Mouse (Mus musculus) CH12.LX (cell line): ENCODE measurements around the gene Olfr1123. TPM values are rescaled to one million over a fixed set of nuclear protein-coding genes. Genes with fewer than 3 reads are reported as not detected.

ENCODE experiments used
- DNase-seq: peaks from one replicate; pipeline ENCODE4 v3.0.0-alpha.2; 2013; ENCODE audit errors: extremely low read depth
- H3K27ac ChIP-seq: 2 replicates; pipeline ENCODE4 v1.5.1; 2012; ENCODE audit warnings: low read depth, mild to moderate bottlenecking, control low read depth, moderate library complexity; ENCODE audit not compliant: insufficient read depth
- H3K27me3 ChIP-seq: replicated peaks from 2 replicates; pipeline ENCODE3; 2012; ENCODE audit warnings: inconsistent platforms
- H3K36me3 ChIP-seq, 2 experiments: replicated peaks in 1 of 2; 2 replicates each; pipeline versions ENCODE3 to v1.6.1; 2012; ENCODE audit warnings: inconsistent platforms in 1 of 2, low read length in 1 of 2, mild to moderate bottlenecking in 1 of 2, mixed read lengths in 1 of 2, moderate library complexity in 1 of 2; ENCODE audit not compliant: control insufficient read depth in 1 of 2, insufficient read depth in 1 of 2
- H3K4me1 ChIP-seq, 2 experiments: 2 replicates each; pipeline ENCODE4 v1.6.1; 2012; ENCODE audit warnings: inconsistent platforms in 1 of 2, moderate library complexity in 1 of 2; ENCODE audit not compliant: insufficient read depth in 2 of 2, control insufficient read depth in 1 of 2
- H3K4me2 ChIP-seq: 2 replicates; pipeline ENCODE4 v1.6.1; 2012; ENCODE audit warnings: low read depth, mild to moderate bottlenecking, control low read depth; ENCODE audit not compliant: poor library complexity, insufficient read depth, severe bottlenecking
- H3K4me3 ChIP-seq, 3 experiments: fragments of 150-350 bp in 1 of 3; sonication (generic) in 1 of 3; replicated peaks in 1 of 3; 2 replicates each; pipeline versions ENCODE3 to v1.5.1; 2011 to 2012; ENCODE audit warnings: low read depth in 2 of 3, low read length in 2 of 3, mild to moderate bottlenecking in 2 of 3, moderate library complexity in 2 of 3, control low read depth in 1 of 3, improper control_type of control experiment in 1 of 3, inconsistent platforms in 1 of 3, mixed read lengths in 1 of 3; ENCODE audit not compliant: poor library complexity in 1 of 3
- H3K79me2 ChIP-seq: replicated peaks from 2 replicates; pipeline ENCODE4 v1.6.1; 2012; ENCODE audit warnings: mild to moderate bottlenecking, moderate library complexity; ENCODE audit not compliant: control insufficient read depth, poor library complexity, insufficient read depth, severe bottlenecking; ENCODE audit errors: extremely low read depth
- H3K9ac ChIP-seq: 2 replicates; pipeline ENCODE4 v1.6.1; 2012; ENCODE audit warnings: low read depth, mild to moderate bottlenecking, control low read depth, moderate library complexity; ENCODE audit not compliant: insufficient read depth
- H3K9me3 ChIP-seq: replicated peaks from 2 replicates; pipeline ENCODE3; 2012; ENCODE audit warnings: low read length, inconsistent platforms, mixed read lengths
- BHLHE40 ChIP-seq: IDR thresholded peaks from 2 replicates; pipeline ENCODE4 v1.6.1; 2011; ENCODE audit warnings: mild to moderate bottlenecking, low read depth, low read length, improper control_type of control experiment
- CHD1 ChIP-seq: IDR thresholded peaks from 2 replicates; pipeline ENCODE4 v1.6.1; 2012; ENCODE audit warnings: low read depth, low read length, improper control_type of control experiment, inconsistent platforms
- CHD2 ChIP-seq: IDR thresholded peaks from 2 replicates; pipeline ENCODE4 v1.6.1; 2011; ENCODE audit warnings: low read length, improper control_type of control experiment
- CTCF ChIP-seq, 2 experiments: IDR thresholded peaks in 1 of 2; conservative IDR thresholded peaks in 1 of 2; 2 replicates each; pipeline ENCODE4 v1.5.1; 2011 to 2012; ENCODE audit warnings: low read depth in 2 of 2, low read length in 2 of 2, improper control_type of control experiment in 1 of 2, inconsistent platforms in 1 of 2, mild to moderate bottlenecking in 1 of 2, moderate library complexity in 1 of 2
- E2F4 ChIP-seq: IDR thresholded peaks from 2 replicates; pipeline ENCODE4 v1.6.1; 2011; ENCODE audit warnings: low read depth, low read length, improper control_type of control experiment; ENCODE audit not compliant: insufficient replicate concordance
- ELF1 ChIP-seq: IDR thresholded peaks from 2 replicates; pipeline ENCODE4 v1.6.1; 2014; ENCODE audit warnings: low read depth, mild to moderate bottlenecking, inconsistent platforms, low read length, improper control_type of control experiment
- EP300 ChIP-seq: IDR thresholded peaks from 2 replicates; pipeline ENCODE4 v1.6.1; 2011; ENCODE audit warnings: low read length, improper control_type of control experiment
- ETS1 ChIP-seq: conservative IDR thresholded peaks from 2 replicates; pipeline ENCODE4 v1.6.1; 2012; ENCODE audit warnings: low read depth, mild to moderate bottlenecking, inconsistent platforms, low read length, improper control_type of control experiment, moderate library complexity
- GABPA ChIP-seq: IDR thresholded peaks from 2 replicates; pipeline ENCODE4 v1.6.1; 2012; ENCODE audit warnings: low read depth, low read length, improper control_type of control experiment, inconsistent platforms; ENCODE audit not compliant: insufficient replicate concordance
- IRF4 ChIP-seq: IDR thresholded peaks from 2 replicates; pipeline ENCODE4 v1.6.1; 2014; ENCODE audit warnings: low read depth, mild to moderate bottlenecking, inconsistent platforms, low read length, improper control_type of control experiment
- JUN ChIP-seq: IDR thresholded peaks from 2 replicates; pipeline ENCODE4 v1.6.1; 2011; ENCODE audit warnings: low read depth, mild to moderate bottlenecking, low read length, improper control_type of control experiment, moderate library complexity; ENCODE audit not compliant: insufficient read depth
- PAX5 ChIP-seq: IDR thresholded peaks from 2 replicates; pipeline ENCODE4 v1.6.1; 2012; ENCODE audit warnings: low read length, inconsistent platforms, mixed read lengths
- SIN3A ChIP-seq: IDR thresholded peaks from 2 replicates; pipeline ENCODE4 v1.6.1; 2012; ENCODE audit warnings: low read length, improper control_type of control experiment, inconsistent platforms
- SMC3 ChIP-seq: IDR thresholded peaks from 2 replicates; pipeline ENCODE4 v1.6.1; 2011; ENCODE audit warnings: low read depth, low read length, improper control_type of control experiment
- TCF12 ChIP-seq: IDR thresholded peaks from 2 replicates; pipeline ENCODE4 v1.6.1; 2014; ENCODE audit warnings: low read depth, mild to moderate bottlenecking, inconsistent platforms, low read length, improper control_type of control experiment
- USF1 ChIP-seq: IDR thresholded peaks from 2 replicates; pipeline ENCODE4 v1.6.1; 2014; ENCODE audit warnings: low read depth, mild to moderate bottlenecking, inconsistent platforms, low read length, improper control_type of control experiment
- USF2 ChIP-seq: conservative IDR thresholded peaks from 2 replicates; pipeline ENCODE4 v1.6.1; 2011; ENCODE audit warnings: low read depth, low read length, improper control_type of control experiment
- ZMIZ1 ChIP-seq: IDR thresholded peaks from 2 replicates; pipeline ENCODE4 v1.6.1; 2012; ENCODE audit warnings: low read depth, mild to moderate bottlenecking, inconsistent platforms, low read length, improper control_type of control experiment
- ZNF384 ChIP-seq: IDR thresholded peaks from 2 replicates; pipeline ENCODE4 v1.6.1; 2012; ENCODE audit warnings: low read depth, low read length, improper control_type of control experiment, inconsistent platforms
- dilution Hi-C: fragments of 300-500 bp; cut with MboI; formaldehyde crosslinking; loops from 2 replicates; pipeline ENCODE4 v1.14.3; 2020; ENCODE audit warnings: low sequenced_read_pairs; ENCODE audit not compliant: extremely low pct_unique_long_range_greater_than_20kb, extremely low pct_ligation_motif_present
- in situ Hi-C: fragments of 300-500 bp; cut with MboI; formaldehyde crosslinking; loops from 3 replicates; pipeline ENCODE4 v1.14.3; 2019; ENCODE audit warnings: low sequenced_read_pairs, low pct_ligation_motif_present, low pct_unique_long_range_greater_than_20kb, mixed read lengths
- polyA plus RNA-seq: library from polyadenylated mRNA; unstranded; fragments of >175 nt; gene quantifications from 2 replicates; pipeline ENCODE4 v1.2.1, GENCODE M21; 2012; ENCODE audit warnings: low read depth; ENCODE audit not compliant: insufficient read length
- total RNA-seq, 2 experiments: library from RNA; depleted of rRNA; stranded (reverse); fragments of 300-350 nt in 1 of 2; fragments of >200 nt in 1 of 2; gene quantifications; 2 replicates each; pipeline ENCODE4 v1.2.3; 2012 to 2014

The Olfr1123 gene
- total and polyA plus RNA-seq, 3 experiments, result not detected

DNA sequence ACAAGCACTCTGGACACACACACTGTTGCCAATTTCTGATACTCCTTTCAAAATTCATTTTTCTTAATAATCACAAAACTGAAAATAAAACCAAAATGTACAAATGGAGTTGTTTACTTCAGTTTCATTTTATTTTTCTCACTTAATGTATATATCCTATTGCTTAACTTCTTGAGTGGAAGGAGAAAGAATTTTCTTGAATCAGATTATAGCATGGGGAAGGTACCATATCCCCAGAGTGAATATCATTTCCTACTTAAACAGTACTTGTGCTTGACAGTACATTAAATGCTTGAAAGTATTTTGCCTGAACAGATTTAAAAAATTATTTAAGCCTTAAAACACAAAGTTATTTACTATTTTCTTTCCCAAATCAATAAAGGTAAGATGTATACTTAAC lies 37.2 kb downstream of the Olfr1123 start, which contains the start of gene Olfr1126:
Gene Olfr1126 (plus strand): TSS at position 301 of the 400 bp plus-strand sequence.
- H3K79me2 ChIP-seq, result no peaks in the 10 kb centered on the region
- dilution Hi-C loops, result no loop called here
- in situ Hi-C loops, result no loop called here
- H3K4me1 ChIP-seq, result no peaks in the 10 kb centered on the region
- H3K9ac ChIP-seq, result no peak within 1 kb of the TSS
- no peaks in the 10 kb centered on the region for H3K27me3 ChIP-seq
- no peak within 1 kb of the TSS for H3K27ac ChIP-seq
- no peaks in the 10 kb centered on the region for H3K36me3 ChIP-seq
- H3K4me2 ChIP-seq, result no peak within 1 kb of the TSS
- no peaks in the 10 kb centered on the region for H3K9me3 ChIP-seq
- no peak for TF ChIP-seq CTCF (conservative IDR thresholded peaks at IDR 0.05 in 1 of 2, IDR thresholded peaks at IDR 0.05 in 1 of 2; ENCODE audit: low read depth in 2 of 2, low read length in 2 of 2)
- no peak for TF ChIP-seq ZMIZ1
- no peak for TF ChIP-seq SMC3
- no peak for TF ChIP-seq JUN
- no peak for TF ChIP-seq USF2
- TF ChIP-seq CHD2, result no peak
- no peak for TF ChIP-seq GABPA
- no peak for TF ChIP-seq ETS1
- TF ChIP-seq, all 38 proteins: peak for 0
- DNase-seq, result no peak
- no peak within 1 kb of the TSS for H3K4me3 ChIP-seq

DNA sequence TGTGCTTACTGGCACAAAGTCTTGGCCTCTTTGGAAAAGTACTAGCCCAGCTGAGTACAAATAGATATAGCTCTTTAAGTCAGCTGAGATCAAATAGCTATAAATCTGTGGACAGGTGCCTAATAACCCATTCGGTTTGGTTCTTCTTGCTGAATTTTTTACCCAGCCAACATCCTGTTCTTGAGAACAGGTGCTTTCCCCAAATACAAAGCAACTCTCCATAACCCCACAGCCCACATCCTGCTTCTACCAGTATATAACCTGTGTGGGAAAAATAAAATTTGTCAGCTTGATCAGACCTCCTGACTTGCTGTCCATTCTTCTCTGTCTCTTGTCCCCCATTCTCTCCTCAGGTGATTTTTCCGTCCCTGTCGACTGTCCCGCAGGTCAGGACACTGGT lies 45.3 kb downstream of the Olfr1123 start:
- DNase-seq, result no peak
- Histone ChIP-seq H3K36me3 (no peaks in the 10 kb centered on the region), H3K9me3 (peaks cover 10% of the 10 kb centered on the region), H3K27me3 (no peaks in the 10 kb centered on the region), H3K27ac (no peak overlapping the region), H3K79me2 (no peaks in the 10 kb centered on the region), H3K4me2 (no peak overlapping the region), H3K9ac (no peak overlapping the region), H3K4me1 (no peaks in the 10 kb centered on the region), H3K4me3 (no peak overlapping the region)
- no peak for TF ChIP-seq IRF4
- no peak for TF ChIP-seq E2F4
- no peak for TF ChIP-seq BHLHE40
- no peak for TF ChIP-seq EP300
- no peak for TF ChIP-seq USF1
- no peak for TF ChIP-seq PAX5
- TF ChIP-seq ELF1, result no peak
- TF ChIP-seq ZNF384, result no peak
- TF ChIP-seq TCF12, result no peak
- TF ChIP-seq SIN3A, result no peak
- TF ChIP-seq CHD1, result no peak
- dilution Hi-C loops (no loop called here), in situ Hi-C loops (no loop called here)

Other genes with a start within 250 kb of the Olfr1123 start
- gene Olfr1112, start 228.8 kb upstream of the Olfr1123 start, total RNA-seq (2012; rRNA removed), result not detected in 2 replicates
- not detected in 2 replicates for gene Olfr1112, start 228.8 kb upstream of the Olfr1123 start, total RNA-seq (2014; rRNA removed)
- not detected in 2 replicates for gene Olfr1112, start 228.8 kb upstream of the Olfr1123 start, polyA plus RNA-seq
- not detected in 2 replicates for gene Olfr1113, start 207.7 kb upstream of the Olfr1123 start, total RNA-seq (2012; rRNA removed)
- gene Olfr1113, start 207.7 kb upstream of the Olfr1123 start, total RNA-seq (2014; rRNA removed), result not detected in 2 replicates
- gene Olfr1113, start 207.7 kb upstream of the Olfr1123 start, polyA plus RNA-seq, result not detected in 2 replicates
- not detected in 2 replicates for gene Olfr1115, start 168.6 kb upstream of the Olfr1123 start, total RNA-seq (2012; rRNA removed)
- not detected in 2 replicates for gene Olfr1115, start 168.6 kb upstream of the Olfr1123 start, total RNA-seq (2014; rRNA removed)
- gene Olfr1115, start 168.6 kb upstream of the Olfr1123 start, polyA plus RNA-seq, result not detected in 2 replicates
- gene Olfr1116, start 149.1 kb upstream of the Olfr1123 start, total RNA-seq (2012; rRNA removed), result not detected in 2 replicates
- not detected in 2 replicates for gene Olfr1116, start 149.1 kb upstream of the Olfr1123 start, total RNA-seq (2014; rRNA removed)
- not detected in 2 replicates for gene Olfr1116, start 149.1 kb upstream of the Olfr1123 start, polyA plus RNA-seq
- gene Olfr1118, start 109.1 kb upstream of the Olfr1123 start, total RNA-seq (2012; rRNA removed), result not detected in 2 replicates
- gene Olfr1118, start 109.1 kb upstream of the Olfr1123 start, total RNA-seq (2014; rRNA removed), result not detected in 2 replicates
- not detected in 2 replicates for gene Olfr1118, start 109.1 kb upstream of the Olfr1123 start, polyA plus RNA-seq
- gene Olfr1120, start 61.8 kb upstream of the Olfr1123 start, total RNA-seq (2012; rRNA removed), result not detected in 2 replicates
- gene Olfr1120, start 61.8 kb upstream of the Olfr1123 start, total RNA-seq (2014; rRNA removed), result not detected in 2 replicates
- gene Olfr1120, start 61.8 kb upstream of the Olfr1123 start, polyA plus RNA-seq, result not detected in 2 replicates
- not detected in 2 replicates for gene Olfr1121, start 46.7 kb upstream of the Olfr1123 start, total RNA-seq (2012; rRNA removed)
- gene Olfr1121, start 46.7 kb upstream of the Olfr1123 start, total RNA-seq (2014; rRNA removed), result not detected in 2 replicates
- gene Olfr1121, start 46.7 kb upstream of the Olfr1123 start, polyA plus RNA-seq, result not detected in 2 replicates
- gene Olfr1122, start 30.8 kb upstream of the Olfr1123 start, total RNA-seq (2012; rRNA removed), result not detected in 2 replicates
- gene Olfr1122, start 30.8 kb upstream of the Olfr1123 start, total RNA-seq (2014; rRNA removed), result not detected in 2 replicates
- gene Olfr1122, start 30.8 kb upstream of the Olfr1123 start, polyA plus RNA-seq, result not detected in 2 replicates
- not detected in 2 replicates for gene Olfr1124, start 13.6 kb downstream of the Olfr1123 start, total RNA-seq (2012; rRNA removed)
- not detected in 2 replicates for gene Olfr1124, start 13.6 kb downstream of the Olfr1123 start, total RNA-seq (2014; rRNA removed)
- gene Olfr1124, start 13.6 kb downstream of the Olfr1123 start, polyA plus RNA-seq, result not detected in 2 replicates
- gene Olfr1126, start 37.3 kb downstream of the Olfr1123 start, total RNA-seq (2012; rRNA removed), result not detected in 2 replicates
- gene Olfr1126, start 37.3 kb downstream of the Olfr1123 start, total RNA-seq (2014; rRNA removed), result not detected in 2 replicates
- gene Olfr1126, start 37.3 kb downstream of the Olfr1123 start, polyA plus RNA-seq, result not detected in 2 replicates
- gene Pramel7, start 80.5 kb downstream of the Olfr1123 start, total RNA-seq (2012; rRNA removed), result not detected in 2 replicates
- gene Pramel7, start 80.5 kb downstream of the Olfr1123 start, total RNA-seq (2014; rRNA removed), result not detected in 2 replicates
- gene Pramel7, start 80.5 kb downstream of the Olfr1123 start, polyA plus RNA-seq, result not detected in 2 replicates
- not detected in 2 replicates for gene Pramel6, start 89.9 kb downstream of the Olfr1123 start, total RNA-seq (2012; rRNA removed)
- not detected in 2 replicates for gene Pramel6, start 89.9 kb downstream of the Olfr1123 start, total RNA-seq (2014; rRNA removed)
- gene Pramel6, start 89.9 kb downstream of the Olfr1123 start, polyA plus RNA-seq, result not detected in 2 replicates
- gene Olfr153, start 115.2 kb downstream of the Olfr1123 start, total RNA-seq (2012; rRNA removed), result not detected in 2 replicates
- not detected in 2 replicates for gene Olfr153, start 115.2 kb downstream of the Olfr1123 start, total RNA-seq (2014; rRNA removed)
- gene Olfr153, start 115.2 kb downstream of the Olfr1123 start, polyA plus RNA-seq, result not detected in 2 replicates
- not detected in 2 replicates for gene Olfr1128, start 128.9 kb downstream of the Olfr1123 start, total RNA-seq (2012; rRNA removed)
- gene Olfr1128, start 128.9 kb downstream of the Olfr1123 start, total RNA-seq (2014; rRNA removed), result not detected in 2 replicates
- not detected in 2 replicates for gene Olfr1128, start 128.9 kb downstream of the Olfr1123 start, polyA plus RNA-seq
- not detected in 2 replicates for gene Olfr1129, start 157.3 kb downstream of the Olfr1123 start, total RNA-seq (2012; rRNA removed)
- gene Olfr1129, start 157.3 kb downstream of the Olfr1123 start, total RNA-seq (2014; rRNA removed), result not detected in 2 replicates
- 0.17 TPM in 1 of 2 replicates, not detected in the other for gene Olfr1129, start 157.3 kb downstream of the Olfr1123 start, polyA plus RNA-seq
- gene Olfr1130, start 189.6 kb downstream of the Olfr1123 start, total RNA-seq (2012; rRNA removed), result not detected in 2 replicates
- not detected in 2 replicates for gene Olfr1130, start 189.6 kb downstream of the Olfr1123 start, total RNA-seq (2014; rRNA removed)
- not detected in 2 replicates for gene Olfr1130, start 189.6 kb downstream of the Olfr1123 start, polyA plus RNA-seq
- not detected in 2 replicates for gene Olfr1131, start 210.5 kb downstream of the Olfr1123 start, total RNA-seq (2012; rRNA removed)
- gene Olfr1131, start 210.5 kb downstream of the Olfr1123 start, total RNA-seq (2014; rRNA removed), result not detected in 2 replicates
- not detected in 2 replicates for gene Olfr1131, start 210.5 kb downstream of the Olfr1123 start, polyA plus RNA-seq
- not detected in 2 replicates for gene Olfr1132, start 220.9 kb downstream of the Olfr1123 start, total RNA-seq (2012; rRNA removed)
- not detected in 2 replicates for gene Olfr1132, start 220.9 kb downstream of the Olfr1123 start, total RNA-seq (2014; rRNA removed)
- not detected in 2 replicates for gene Olfr1132, start 220.9 kb downstream of the Olfr1123 start, polyA plus RNA-seq
- gene Olfr1133, start 230.7 kb downstream of the Olfr1123 start, total RNA-seq (2012; rRNA removed), result not detected in 2 replicates
- not detected in 2 replicates for gene Olfr1133, start 230.7 kb downstream of the Olfr1123 start, total RNA-seq (2014; rRNA removed)
- not detected in 2 replicates for gene Olfr1133, start 230.7 kb downstream of the Olfr1123 start, polyA plus RNA-seq
- gene Olfr1134, start 241.8 kb downstream of the Olfr1123 start, total RNA-seq (2012; rRNA removed), result not detected in 2 replicates
- gene Olfr1134, start 241.8 kb downstream of the Olfr1123 start, total RNA-seq (2014; rRNA removed), result not detected in 2 replicates
- gene Olfr1134, start 241.8 kb downstream of the Olfr1123 start, polyA plus RNA-seq, result not detected in 2 replicates